Mouse (Mus musculus) bone marrow macrophage, adult 2 months (primary cell): ENCODE measurements around the gene Cdh5. TPM values are rescaled to one million over a fixed set of nuclear protein-coding genes. Genes with fewer than 3 reads are reported as not detected.
"Not testable (repeated sequence)": the region's sequence is repeated elsewhere in the genome, so short reads cannot be mapped to it uniquely, and the experiment has no call there.

Experiments
- H3K27ac ChIP-seq: 2 replicates; pipeline ENCODE4 v1.5.1; 2012; ENCODE audit warnings: low read depth, low read length; ENCODE audit not compliant: insufficient read depth
- H3K4me1 ChIP-seq: 2 replicates; pipeline ENCODE4 v1.6.1; 2012; ENCODE audit warnings: low read length; ENCODE audit not compliant: control insufficient read depth, insufficient read depth
- H3K4me3 ChIP-seq: 2 replicates; pipeline ENCODE4 v1.5.1; 2012; ENCODE audit warnings: mild to moderate bottlenecking, low read length, moderate library complexity; ENCODE audit not compliant: insufficient read depth
- CTCF ChIP-seq: IDR thresholded peaks from 2 replicates; pipeline ENCODE4 v1.5.1; 2012; ENCODE audit warnings: low read depth, mild to moderate bottlenecking, low read length, moderate library complexity
- POLR2A ChIP-seq: IDR thresholded peaks from 2 replicates; pipeline ENCODE4 v1.6.1; 2012; ENCODE audit warnings: mild to moderate bottlenecking, low read depth, low read length, borderline replicate concordance
- polyA plus RNA-seq: library from polyadenylated mRNA; stranded (reverse); fragments of >200 nt; gene quantifications from 2 replicates; pipeline ENCODE4 v1.2.4, GENCODE M21; 2012; ENCODE audit not compliant: missing spikeins, insufficient read depth, insufficient read length

Cdh5 gene
- polyA plus RNA-seq, 1 experiment: 0.19 TPM

DNA sequence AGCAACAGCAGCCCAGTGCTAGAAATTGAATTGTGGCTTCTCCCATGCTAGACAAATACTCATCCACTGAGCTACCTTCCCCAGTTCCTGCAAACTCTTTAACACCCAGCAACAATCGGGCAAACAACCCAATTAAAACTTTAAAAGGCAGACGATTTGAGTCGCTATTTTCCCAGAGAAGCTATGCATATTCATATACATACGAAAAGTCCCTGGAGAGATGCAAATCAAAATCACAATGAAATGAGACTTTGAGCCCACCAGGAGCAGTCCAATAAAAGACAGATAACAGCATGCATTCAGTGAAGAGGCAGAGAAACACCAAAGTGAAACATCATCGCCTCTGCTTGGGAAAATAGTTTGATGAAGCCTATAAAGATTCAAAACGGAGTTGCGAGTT, 8.1 kb upstream of the Cdh5 start:
- Histone ChIP-seq H3K4me1 (no peaks in the 10 kb centered on the region), H3K4me3 (no peak overlapping the region), H3K27ac (no peak overlapping the region)
- TF ChIP-seq POLR2A (no peak), CTCF (no peak)

GRCm38 (mm10) chr8:104095595-104095994, 5.8 kb upstream of the Cdh5 start:
- TF ChIP-seq CTCF (no peak), POLR2A (no peak)
- Histone ChIP-seq H3K27ac (no peak overlapping the region), H3K4me1 (no peaks in the 10 kb centered on the region), H3K4me3 (no peak overlapping the region)

DNA sequence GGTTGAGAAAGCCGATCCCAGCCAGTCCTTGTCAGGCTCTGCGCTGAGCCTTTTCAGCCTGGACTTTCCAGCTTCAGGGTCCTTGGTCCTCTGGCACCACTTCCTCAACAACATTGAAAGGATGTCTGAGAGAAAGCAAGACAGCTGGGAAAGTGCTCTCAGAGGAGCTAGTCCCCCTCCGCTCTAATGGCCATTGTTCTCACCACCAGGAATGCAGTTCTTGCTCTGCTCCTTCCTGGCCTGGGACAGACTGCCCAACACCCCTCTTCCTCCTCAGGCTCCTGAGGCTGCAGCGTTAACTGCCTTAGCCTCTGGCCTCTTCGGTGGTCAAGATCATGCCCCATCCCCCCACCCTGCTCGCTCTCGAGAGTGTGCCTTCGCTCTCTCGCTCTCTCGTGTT, 4.8 kb upstream of the Cdh5 start:
- no peak overlapping the region for H3K27ac ChIP-seq
- H3K4me3 ChIP-seq: no peak overlapping the region
- no peaks in the 10 kb centered on the region for H3K4me1 ChIP-seq
- no peak for TF ChIP-seq POLR2A
- no peak for TF ChIP-seq CTCF

GRCm38 (mm10) chr8:104098671-104099346, 2.6 kb upstream of the Cdh5 start:
- no peak overlapping the region for H3K4me3 ChIP-seq
- peaks cover 6% of the 10 kb centered on the region; the same call in 1 of the 2 replicates for H3K4me1 ChIP-seq
- no peak overlapping the region for H3K27ac ChIP-seq
- TF ChIP-seq POLR2A (no peak), CTCF (no peak)

DNA sequence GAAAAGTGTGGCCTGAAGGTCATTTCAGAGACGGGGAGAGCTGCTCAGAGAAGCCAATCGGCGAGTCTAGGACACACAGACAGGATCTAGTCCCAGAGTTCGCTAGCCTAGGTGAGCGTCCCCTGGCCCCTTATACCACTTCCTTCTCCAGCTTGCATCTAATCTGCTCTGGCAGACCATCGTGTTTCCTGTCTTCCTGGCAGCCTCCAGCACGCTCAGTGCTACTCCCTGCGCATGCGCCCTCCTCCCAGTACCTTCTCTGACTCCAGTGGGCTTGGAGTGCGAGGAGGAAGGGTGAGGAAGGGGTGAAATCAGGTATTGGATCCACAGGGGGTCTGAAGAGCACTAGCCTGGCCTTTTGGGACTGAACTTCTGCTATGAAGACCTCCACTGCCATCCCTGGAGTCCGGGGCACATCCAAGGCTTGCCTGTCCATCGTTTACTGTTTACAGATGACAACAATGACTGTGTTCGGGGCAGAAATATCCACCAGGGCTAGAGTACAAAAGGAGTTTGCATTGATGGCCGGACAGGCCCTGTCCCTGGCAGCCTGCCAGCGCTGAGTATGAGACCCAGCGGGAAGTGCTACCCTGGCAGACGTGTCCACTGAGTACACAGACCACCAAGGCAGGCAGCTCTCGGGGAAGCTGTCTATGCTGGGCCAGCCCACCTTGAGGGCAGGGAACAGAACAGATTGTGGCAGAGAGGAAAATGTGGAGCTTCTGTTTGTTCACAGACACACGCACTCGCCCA, 1.9 kb upstream of the Cdh5 start:
- H3K27ac ChIP-seq: no peak overlapping the region
- peaks cover 6% of the 10 kb centered on the region; the same call in 1 of the 2 replicates for H3K4me1 ChIP-seq
- no peak overlapping the region for H3K4me3 ChIP-seq
- TF ChIP-seq POLR2A (no peak), CTCF (no peak)

GRCm38 (mm10) chr8:104100724-104101123, 701 bp upstream of the Cdh5 start:
- H3K4me3 ChIP-seq, H3K4me1 ChIP-seq, H3K27ac ChIP-seq: not testable (repeated sequence)

- Histone ChIP-seq H3K4me3 (no peak overlapping the region), H3K27ac (no peak overlapping the region), H3K4me1 (peaks cover 6% of the 10 kb centered on the region; the same call in 1 of the 2 replicates)
- TF ChIP-seq POLR2A (no peak), CTCF (no peak)
These were observed 2.0 kb downstream of the Cdh5 start for GRCm38 (mm10) chr8:104103462-104103861.

- Histone ChIP-seq H3K27ac (no peak overlapping the region), H3K4me1 (peaks cover 11% of the 10 kb centered on the region), H3K4me3 (no peak overlapping the region)
- TF ChIP-seq POLR2A (no peak), CTCF (no peak)
These were observed 4.3 kb downstream of the Cdh5 start for GRCm38 (mm10) chr8:104105768-104106167.

- Histone ChIP-seq H3K27ac (no peak overlapping the region), H3K4me1 (peaks cover 16% of the 10 kb centered on the region), H3K4me3 (no peak overlapping the region)
- TF ChIP-seq POLR2A (no peak), CTCF (no peak)
These were observed 5.0 kb downstream of the Cdh5 start for GRCm38 (mm10) chr8:104106276-104106946.

DNA sequence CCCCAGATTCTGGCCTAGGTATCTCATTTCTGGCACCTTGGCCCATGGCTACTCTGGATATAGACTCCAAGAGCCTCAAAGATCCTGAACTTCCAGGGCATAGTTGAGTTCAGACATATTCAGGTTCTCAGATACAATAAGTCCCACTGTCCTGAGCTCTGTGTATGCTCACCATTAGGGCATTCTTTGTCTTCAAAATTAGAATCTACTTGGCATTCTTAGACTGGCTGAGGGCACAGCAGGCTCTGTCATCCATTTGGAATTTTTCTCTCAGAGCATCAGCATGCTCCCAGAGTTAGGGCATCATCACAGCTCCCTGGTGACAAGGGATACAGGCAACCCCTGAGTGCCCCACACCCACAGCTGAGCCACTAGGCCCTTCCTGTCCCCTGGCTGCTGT, 5.7 kb downstream of the Cdh5 start:
- no peak for TF ChIP-seq POLR2A
- TF ChIP-seq CTCF: no peak
- Histone ChIP-seq H3K27ac (no peak overlapping the region), H3K4me1 (peaks cover 17% of the 10 kb centered on the region), H3K4me3 (no peak overlapping the region)
